Mouse (Mus musculus) neural tube, embryonic 11.5 days (tissue): ENCODE measurements around the gene Tmem89. TPM values are rescaled to one million over a fixed set of nuclear protein-coding genes. Genes with fewer than 3 reads are reported as not detected.
A peak's percentile ranks its signal among the peaks of the same experiment; 100 is the strongest.

Experiments used
- ATAC-seq: fragments of 200-750 bp; cut with Nextera tagmentation; 2 replicates; pipeline ENCODE4 v1.8.0; 2017; ENCODE audit warnings: moderate number of reproducible peaks, mild to moderate bottlenecking, moderate TSS enrichment, moderate library complexity; ENCODE audit not compliant: insufficient read depth, low FRiP score, low TSS enrichment
- DNase-seq: peaks from one replicate; pipeline ENCODE4 v3.0.0-alpha.2; 2015; ENCODE audit warnings: low spot score
- H3K27ac ChIP-seq: fragments of 300-500 bp; sonication (generic); 2 replicates; pipeline ENCODE4 v1.5.1; 2014; ENCODE audit warnings: low read depth, mild to moderate bottlenecking, low read length
- H3K27me3 ChIP-seq: fragments of 300-500 bp; sonication (generic); 2 replicates; pipeline ENCODE4 v1.6.1; 2014; ENCODE audit warnings: mild to moderate bottlenecking, low read length, mixed read lengths; ENCODE audit not compliant: control insufficient read depth, insufficient read depth
- H3K36me3 ChIP-seq: fragments of 300-500 bp; sonication (generic); 2 replicates; pipeline ENCODE4 v1.6.1; 2014; ENCODE audit warnings: mild to moderate bottlenecking, low read length, moderate library complexity, mixed read lengths; ENCODE audit not compliant: control insufficient read depth, insufficient read depth
- H3K4me1 ChIP-seq: fragments of 300-500 bp; sonication (generic); 2 replicates; pipeline ENCODE4 v1.6.1; 2014; ENCODE audit warnings: low read length, mixed read lengths; ENCODE audit not compliant: control insufficient read depth, insufficient read depth
- H3K4me2 ChIP-seq: fragments of 300-500 bp; sonication (generic); 2 replicates; pipeline ENCODE4 v1.6.1; 2014; ENCODE audit warnings: low read depth, mild to moderate bottlenecking, moderate library complexity
- H3K4me3 ChIP-seq: fragments of 300-500 bp; sonication (generic); 2 replicates; pipeline ENCODE4 v1.5.1; 2014; ENCODE audit warnings: low read depth, low read length
- H3K9ac ChIP-seq: fragments of 300-500 bp; sonication (generic); 2 replicates; pipeline ENCODE4 v1.6.1; 2014; ENCODE audit warnings: mild to moderate bottlenecking, low read length
- H3K9me3 ChIP-seq: fragments of 300-500 bp; sonication (generic); 2 replicates; pipeline ENCODE4 v1.6.1; 2016; ENCODE audit warnings: low read length; ENCODE audit not compliant: control insufficient read depth
- whole genome bisulfite sequencing: fragments of 180-500 bp; shearing (Covaris S2); extraction: QIAGEN DNeasy Blood & Tissue Kit; methylation state at CpG from one replicate; pipeline ENCODE4 v1.1.7; 2014; 5-methylcytosine and 5-hydroxymethylcytosine counted together
- polyA plus RNA-seq: library from polyadenylated mRNA; unstranded; fragments of >200 nt; fragmentation: Nextera tagmentation; extraction: Ambion mirVana; gene quantifications from 2 replicates; pipeline ENCODE4 v1.2.1, GENCODE M21; 2014

Gene Tmem89
- polyA plus RNA-seq = not detected in 2 replicates

- Histone ChIP-seq H3K27ac (no peak within 1 kb of the TSS), H3K4me1 (no peaks in the 10 kb centered on the region), H3K27me3 (no peaks in the 10 kb centered on the region), H3K4me2 (no peak within 1 kb of the TSS), H3K4me3 (no peak within 1 kb of the TSS), H3K9me3 (no peaks in the 10 kb centered on the region), H3K36me3 (no peaks in the 10 kb centered on the region), H3K9ac (no peak within 1 kb of the TSS)
- 77% methylated on average over 6 of the region's 6 CpGs for WGBS
- no peak for DNase-seq
- ATAC-seq = no peak
Measured at GRCm38 (mm10) chr9:108914491-108914890, at the start of gene Tmem89. TSS of gene Tmem89 (plus strand) at chr9:108914619.

DNA sequence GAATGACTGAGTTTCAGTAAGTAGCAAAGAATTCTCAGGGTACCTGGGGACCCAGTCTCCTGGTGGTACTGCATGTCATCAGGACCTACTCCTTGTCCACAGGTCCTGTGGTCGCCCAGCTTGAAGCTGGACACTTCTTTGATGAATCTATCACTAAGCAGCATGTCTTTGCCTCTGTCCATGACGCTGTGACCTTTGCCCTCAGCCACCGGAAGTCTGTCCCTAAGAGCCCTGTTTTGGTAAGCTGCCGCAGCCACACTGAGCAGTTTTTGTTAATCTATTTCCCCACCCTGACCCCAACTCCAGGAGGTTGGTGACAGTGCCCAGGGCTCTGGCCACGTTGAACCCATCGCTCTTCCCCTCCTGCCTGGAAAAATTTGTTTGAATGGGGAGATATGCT lies 2.1 kb upstream of the Tmem89 start:
- no peak for DNase-seq
- no peak overlapping the region for H3K27ac ChIP-seq
- H3K9me3 ChIP-seq = no peaks in the 10 kb centered on the region

DNA sequence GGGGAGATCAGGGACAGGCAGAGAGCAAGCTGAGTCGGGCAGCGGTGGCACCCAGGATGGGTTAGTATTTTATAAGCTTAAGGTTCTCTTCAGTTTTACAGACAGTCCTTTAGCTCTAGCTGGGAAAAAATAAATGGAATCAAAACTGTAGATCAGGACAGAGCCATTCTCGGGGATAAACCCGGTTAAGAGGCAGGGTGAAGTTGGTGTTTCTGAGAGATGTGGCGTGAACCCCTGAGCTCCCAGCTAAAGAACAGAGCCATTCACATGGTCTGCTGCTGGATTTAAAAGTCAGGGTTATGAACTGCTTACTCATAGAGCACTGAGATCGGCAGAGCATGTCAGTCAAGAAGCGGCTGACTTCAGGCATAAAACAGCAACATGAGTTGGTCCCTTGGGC lies 1.3 kb upstream of the Tmem89 start:
- no peak overlapping the region for H3K4me2 ChIP-seq
- no peaks in the 10 kb centered on the region for H3K4me1 ChIP-seq
- no peak overlapping the region for H3K27ac ChIP-seq
- no peaks in the 10 kb centered on the region for H3K36me3 ChIP-seq
- DNase-seq = no peak
- H3K27me3 ChIP-seq = no peaks in the 10 kb centered on the region
- H3K9ac ChIP-seq = no peak overlapping the region; the same call in 1 of the 2 replicates
- 90% methylated on average over 7 of the region's 7 CpGs for WGBS
- ATAC-seq = no peak
- H3K4me3 ChIP-seq = no peak overlapping the region
- no peaks in the 10 kb centered on the region for H3K9me3 ChIP-seq

More for the DNA sequence above, 2.1 kb upstream of the Tmem89 start:
- Histone ChIP-seq H3K27me3 (no peaks in the 10 kb centered on the region), H3K4me3 (no peak overlapping the region), H3K4me1 (no peaks in the 10 kb centered on the region), H3K9ac (no peak overlapping the region), H3K4me2 (no peak overlapping the region), H3K36me3 (no peaks in the 10 kb centered on the region)
- 71% methylated on average over 6 of the region's 6 CpGs for WGBS
- ATAC-seq = no peak

- Histone ChIP-seq H3K27me3 (no peaks in the 10 kb centered on the region), H3K9ac (no peak overlapping the region), H3K4me1 (no peaks in the 10 kb centered on the region), H3K9me3 (no peaks in the 10 kb centered on the region), H3K4me3 (no peak overlapping the region), H3K27ac (no peak overlapping the region), H3K36me3 (no peaks in the 10 kb centered on the region), H3K4me2 (no peak overlapping the region)
- WGBS = 83% methylated on average over 10 of the region's 10 CpGs
- DNase-seq (no peak), ATAC-seq (no peak)
Measured at GRCm38 (mm10) chr9:108913621-108914020, 798 bp upstream of the Tmem89 start.

DNA sequence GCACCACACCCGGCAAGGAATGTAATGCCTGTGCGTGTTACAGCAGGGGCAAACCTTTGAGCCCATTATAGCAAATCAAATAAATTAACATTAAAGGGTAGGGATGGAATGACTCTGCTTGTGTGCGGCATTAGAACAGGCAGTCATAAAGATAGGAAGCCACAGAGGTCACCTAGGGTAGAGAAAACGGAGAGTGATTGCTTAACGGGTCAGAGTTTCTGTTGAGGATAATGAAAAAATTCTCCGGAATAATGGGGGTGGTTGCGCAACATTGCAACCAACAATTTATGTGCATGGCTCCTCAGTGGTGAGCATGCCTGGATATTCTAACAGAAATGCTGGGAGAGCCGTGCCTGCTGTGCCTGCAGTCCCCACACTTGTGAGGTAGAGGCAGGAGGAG lies 11.5 kb downstream of the Tmem89 start:
- H3K27ac ChIP-seq = no peak overlapping the region
- ATAC-seq (no peak), DNase-seq (no peak)
- H3K36me3 ChIP-seq = no peaks in the 10 kb centered on the region
- H3K4me2 ChIP-seq = no peak overlapping the region
- WGBS = 74% methylated on average over 8 of the region's 8 CpGs
- H3K9me3 ChIP-seq = no peaks in the 10 kb centered on the region
- no peak overlapping the region for H3K4me3 ChIP-seq
- no peak overlapping the region for H3K9ac ChIP-seq
- H3K4me1 ChIP-seq = no peaks in the 10 kb centered on the region
- H3K27me3 ChIP-seq = no peaks in the 10 kb centered on the region

DNA sequence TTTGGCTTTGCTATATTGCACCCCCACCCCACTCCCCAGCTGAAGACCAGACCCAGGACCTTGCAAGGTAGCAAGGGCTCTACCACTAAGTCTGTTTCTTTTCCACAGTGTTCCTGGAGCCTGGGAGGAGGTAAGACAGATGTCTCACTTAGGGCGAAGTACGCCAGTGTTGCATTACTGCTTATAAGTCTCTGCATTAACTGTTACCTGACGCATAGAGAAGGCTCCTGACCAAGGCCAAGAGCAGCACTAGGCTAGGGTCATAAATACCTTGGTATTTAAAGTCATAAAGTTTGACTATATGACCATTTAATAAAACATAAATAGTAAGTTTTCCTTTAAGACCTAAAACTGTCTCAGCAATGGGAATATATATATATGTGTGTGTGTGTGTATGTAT lies 14.0 kb downstream of the Tmem89 start:
- DNase-seq = no peak
- WGBS = 89% methylated on average over 3 of the region's 3 CpGs
- Histone ChIP-seq H3K27ac (no peak overlapping the region), H3K36me3 (no peaks in the 10 kb centered on the region), H3K27me3 (no peaks in the 10 kb centered on the region), H3K9ac (no peak overlapping the region), H3K4me3 (no peak overlapping the region), H3K4me2 (no peak overlapping the region), H3K9me3 (no peaks in the 10 kb centered on the region), H3K4me1 (no peaks in the 10 kb centered on the region)
- no peak for ATAC-seq

DNA sequence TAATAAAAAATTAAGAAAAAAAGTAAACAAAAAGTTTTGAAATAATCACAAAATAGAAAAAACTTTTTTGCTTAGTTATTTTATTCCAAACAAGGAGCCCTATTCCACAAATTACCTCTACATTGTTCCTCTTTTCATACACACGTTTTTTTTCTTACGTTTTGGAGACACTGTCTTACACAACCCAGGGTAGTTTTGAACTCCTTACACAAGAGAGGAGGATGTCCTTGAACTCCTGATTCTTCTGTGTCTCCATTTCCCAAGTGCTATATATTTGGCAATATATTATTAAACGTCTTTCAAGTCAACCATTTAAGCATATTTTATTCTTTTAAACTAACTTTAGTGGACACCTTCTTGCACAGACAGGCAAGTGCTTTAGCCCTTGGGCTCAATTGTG lies 21.6 kb downstream of the Tmem89 start:
- ATAC-seq (peak; percentile 18; the same call in 1 of the 2 replicates), DNase-seq (no peak)
- no peak overlapping the region for H3K27ac ChIP-seq
- 0 out of 2 replicates have a peak, but pooled peaks cover 2% of the 10 kb centered on the region for H3K4me1 ChIP-seq
- no peaks in the 10 kb centered on the region for H3K9me3 ChIP-seq
- 0 out of 2 replicates have a peak overlapping the region, but pooled peaks have one; percentile 12 for H3K4me2 ChIP-seq
- H3K9ac ChIP-seq = no peak overlapping the region
- H3K4me3 ChIP-seq = peak overlapping the region; percentile 86
- H3K27me3 ChIP-seq = no peaks in the 10 kb centered on the region
- peaks cover 8% of the 10 kb centered on the region for H3K36me3 ChIP-seq
- 21% methylated on average over 3 of the region's 3 CpGs for WGBS

DNA sequence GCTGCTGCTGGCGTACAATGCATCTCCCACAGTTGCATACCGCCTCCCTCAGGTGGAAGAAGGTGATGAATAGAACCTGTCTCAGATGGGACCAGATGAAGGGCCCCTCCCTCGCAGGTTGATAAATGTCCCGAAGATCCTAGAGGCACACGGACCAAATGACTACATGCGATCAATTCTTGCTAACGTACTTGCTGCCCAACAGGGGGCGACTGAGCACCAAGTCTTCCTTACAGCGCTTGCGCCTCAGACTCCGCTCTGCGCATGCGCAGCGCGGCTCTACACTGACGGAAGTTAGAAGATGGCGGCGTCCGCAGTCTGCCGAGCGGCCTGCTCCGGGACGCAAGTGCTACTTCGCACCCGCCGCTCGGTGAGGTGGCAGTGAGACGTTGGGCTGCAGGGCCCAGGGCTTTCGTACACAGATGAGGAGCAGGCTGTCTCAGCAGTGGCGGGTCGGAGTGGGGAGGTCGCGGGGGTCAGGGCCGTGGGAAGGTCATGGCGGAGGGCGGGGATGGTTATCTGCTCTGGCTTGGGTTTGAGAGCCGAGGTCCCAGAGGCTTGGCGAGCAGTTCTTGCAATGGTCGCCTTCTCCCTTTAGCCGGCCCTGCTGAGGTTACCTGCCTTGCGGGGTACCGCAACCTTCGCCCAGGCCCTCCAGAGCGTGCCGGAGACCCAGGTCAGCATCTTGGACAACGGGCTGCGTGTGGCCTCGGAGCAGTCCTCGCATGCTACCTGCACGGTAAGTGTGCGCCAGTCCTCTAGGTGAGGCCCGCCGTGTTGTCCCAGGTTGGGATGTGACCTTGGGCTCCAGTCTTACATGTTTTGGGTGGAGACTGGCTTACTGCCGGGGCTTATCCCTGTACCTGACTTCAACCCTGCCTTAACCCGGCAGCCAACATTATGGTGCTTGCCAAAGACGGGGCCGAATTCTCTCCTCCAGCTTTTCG lies 22.3 kb downstream of the Tmem89 start, which contains the start of gene Uqcrc1:
Gene Uqcrc1 (plus strand): TSS at position 216 of the 947 bp plus-strand sequence.
- peaks cover 8% of the 10 kb centered on the region for H3K36me3 ChIP-seq
- H3K9me3 ChIP-seq = no peaks in the 10 kb centered on the region
- H3K4me1 ChIP-seq = 0 out of 2 replicates have a peak, but pooled peaks cover 2% of the 10 kb centered on the region
- peak; percentile 98 for DNase-seq
- peak within 1 kb of the TSS; percentile 87 for H3K9ac ChIP-seq
- no peaks in the 10 kb centered on the region for H3K27me3 ChIP-seq
- peak within 1 kb of the TSS; percentile 86 for H3K4me3 ChIP-seq
- H3K4me2 ChIP-seq = peak within 1 kb of the TSS; percentile 78
- H3K27ac ChIP-seq = no peak within 1 kb of the TSS
- peak; percentile 85 for ATAC-seq
- 2% methylated on average over 58 of the region's 58 CpGs for WGBS

- 89% methylated on average over 9 of the region's 9 CpGs for WGBS
- ATAC-seq (no peak), DNase-seq (no peak)
- Histone ChIP-seq H3K4me1 (no peaks in the 10 kb centered on the region), H3K36me3 (peaks cover 23% of the 10 kb centered on the region), H3K27ac (no peak overlapping the region), H3K9me3 (no peaks in the 10 kb centered on the region), H3K4me2 (no peak overlapping the region), H3K9ac (no peak overlapping the region), H3K4me3 (no peak overlapping the region), H3K27me3 (no peaks in the 10 kb centered on the region)
Measured at GRCm38 (mm10) chr9:108945111-108945510, 30.7 kb downstream of the Tmem89 start.
